Mouse (Mus musculus): ENCODE measurements around the gene Snapc2.

DNA sequence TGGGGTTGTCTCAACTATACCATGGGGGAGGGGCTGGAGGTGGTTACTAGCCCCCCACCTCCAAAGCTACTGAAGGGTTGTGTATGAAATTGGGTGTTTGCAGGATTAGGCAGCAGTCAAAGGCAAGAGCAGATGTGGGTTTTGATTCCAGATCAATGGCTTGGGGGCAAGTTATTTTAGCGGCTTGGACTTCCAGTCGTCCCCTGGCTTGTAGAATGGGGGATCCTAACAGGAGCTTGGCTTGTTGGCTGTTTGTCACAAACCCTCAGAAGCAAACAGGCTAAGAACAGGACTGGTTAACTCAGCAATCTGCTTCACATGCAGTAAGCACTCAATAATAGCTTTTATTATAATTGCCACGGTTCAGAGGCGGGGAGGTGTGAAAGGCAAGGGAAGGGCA lies 4.5 kb downstream of the Snapc2 start:
- TF ChIP-seq CTCF (IDR thresholded peaks at IDR 0.05; ENCODE audit: control insufficient read depth, insufficient read depth, insufficient read length) (no peak), MYOD1 (IDR thresholded peaks at IDR 0.05; ENCODE audit: control insufficient read depth, insufficient read length, low read depth) (no peak), FOSL1 (IDR thresholded peaks at IDR 0.05; ENCODE audit: insufficient read depth, low read length, poor library complexity, severe bottlenecking) (no peak), USF1 (IDR thresholded peaks at IDR 0.05; ENCODE audit: low read depth) (no peak), MAX (IDR thresholded peaks at IDR 0.05) (no peak)

Data from C2C12 (cell line).